Mouse (Mus musculus) brain, embryonic 14.5 days (tissue): ENCODE data around the gene Scn5a. TPM values are rescaled to one million over a fixed set of nuclear protein-coding genes. Genes with fewer than 3 reads are reported as not detected.
A peak's percentile ranks its signal among the peaks of the same experiment; 100 is the strongest.

Experiments
- DNase-seq: peaks from one replicate; pipeline ENCODE4 v3.0.0-alpha.2; 2011; ENCODE audit warnings: low read depth
- CTCF ChIP-seq: fragments of 200-500 bp; IDR thresholded peaks from 2 replicates; pipeline ENCODE4 v1.5.1; 2012; ENCODE audit warnings: inconsistent platforms, mild to moderate bottlenecking, moderate library complexity, borderline replicate concordance; ENCODE audit not compliant: insufficient read depth, insufficient read length; ENCODE audit errors: extremely low read depth
- POLR2A ChIP-seq: fragments of 200-500 bp; IDR thresholded peaks from 2 replicates; pipeline ENCODE4 v1.6.1; 2012; ENCODE audit warnings: mild to moderate bottlenecking, inconsistent platforms, borderline replicate concordance; ENCODE audit not compliant: poor library complexity, insufficient read depth, insufficient read length, severe bottlenecking; ENCODE audit errors: extremely low read depth
- polyA plus RNA-seq: library from polyadenylated mRNA; depleted of rRNA; stranded (reverse); fragments of >200 nt; gene quantifications from 2 replicates; pipeline ENCODE4 v1.2.3, GENCODE M21; 2012

Gene Scn5a
- polyA plus RNA-seq, 1 experiment, result 0.97 TPM

- TF ChIP-seq CTCF (no peak), POLR2A (no peak)
- no peak for DNase-seq
Measured at GRCm38 (mm10) chr9:119473608-119474164, 105.1 kb downstream of the Scn5a start.

- no peak for TF ChIP-seq POLR2A
- TF ChIP-seq CTCF, result no peak
- no peak for DNase-seq
Measured at GRCm38 (mm10) chr9:119473011-119473410, 105.8 kb downstream of the Scn5a start.

GRCm38 (mm10) chr9:119472412-119472918 is 106.4 kb downstream of the Scn5a start:
- TF ChIP-seq POLR2A, result no peak
- no peak for TF ChIP-seq CTCF
- no peak for DNase-seq

GRCm38 (mm10) chr9:119469691-119470353 is 109.0 kb downstream of the Scn5a start:
- TF ChIP-seq POLR2A, result no peak
- no peak for TF ChIP-seq CTCF
- DNase-seq, result no peak

- peak; percentile 59 for DNase-seq
- peak; percentile 47; the same call in 1 of the 2 replicates for TF ChIP-seq CTCF
- TF ChIP-seq POLR2A, result no peak
Measured at GRCm38 (mm10) chr9:119465595-119465994, 113.2 kb downstream of the Scn5a start.

- DNase-seq, result no peak
- no peak for TF ChIP-seq CTCF
- TF ChIP-seq POLR2A, result no peak
Measured at GRCm38 (mm10) chr9:119465056-119465455, 113.8 kb downstream of the Scn5a start.

GRCm38 (mm10) chr9:119460410-119460809 is 118.4 kb downstream of the Scn5a start:
- TF ChIP-seq CTCF (peak; percentile 96), POLR2A (no peak)
- DNase-seq, result peak; percentile 80

DNA sequence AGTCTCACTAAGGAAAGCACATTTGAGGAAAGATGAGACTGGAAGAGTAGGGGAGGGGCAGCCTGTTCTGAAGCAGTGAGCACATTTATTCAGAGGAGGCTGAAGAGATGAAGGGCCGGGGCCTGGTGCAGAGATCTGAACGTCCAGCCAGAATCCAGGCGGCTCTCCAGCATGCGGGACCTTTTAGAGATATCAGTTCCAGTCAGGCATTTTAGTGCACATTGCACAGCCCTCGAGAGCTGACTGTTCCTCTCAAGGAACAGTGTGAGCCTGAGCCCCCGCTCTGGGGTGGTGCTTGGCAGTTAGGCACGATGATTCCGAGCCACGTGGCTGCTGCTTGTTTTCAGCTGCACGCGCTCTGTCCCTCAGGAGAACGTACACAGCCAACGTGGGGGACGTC is 121.7 kb downstream of the Scn5a start:
- TF ChIP-seq CTCF (no peak), POLR2A (no peak)
- no peak for DNase-seq

DNA sequence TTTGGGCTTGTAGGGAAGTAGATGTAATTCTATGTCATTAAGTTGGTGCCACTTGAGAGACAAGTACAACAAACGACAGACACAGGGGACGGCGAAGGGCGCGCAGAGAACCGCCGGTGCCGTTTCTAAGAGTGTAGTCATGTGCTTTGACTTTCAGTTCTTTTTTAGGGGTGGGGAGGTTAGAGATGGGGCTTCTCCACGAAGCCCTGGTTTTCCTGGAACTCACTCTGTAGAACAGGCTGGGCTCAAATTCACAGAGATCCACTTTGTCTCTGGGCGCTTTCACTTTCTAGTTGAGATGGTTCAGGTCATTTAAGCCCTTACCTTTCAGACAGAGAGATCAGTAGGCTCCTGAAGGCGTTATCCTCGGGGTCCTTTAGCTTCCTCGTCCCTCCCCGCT is 122.8 kb downstream of the Scn5a start:
- no peak for TF ChIP-seq POLR2A
- TF ChIP-seq CTCF, result no peak
- DNase-seq, result no peak

DNA sequence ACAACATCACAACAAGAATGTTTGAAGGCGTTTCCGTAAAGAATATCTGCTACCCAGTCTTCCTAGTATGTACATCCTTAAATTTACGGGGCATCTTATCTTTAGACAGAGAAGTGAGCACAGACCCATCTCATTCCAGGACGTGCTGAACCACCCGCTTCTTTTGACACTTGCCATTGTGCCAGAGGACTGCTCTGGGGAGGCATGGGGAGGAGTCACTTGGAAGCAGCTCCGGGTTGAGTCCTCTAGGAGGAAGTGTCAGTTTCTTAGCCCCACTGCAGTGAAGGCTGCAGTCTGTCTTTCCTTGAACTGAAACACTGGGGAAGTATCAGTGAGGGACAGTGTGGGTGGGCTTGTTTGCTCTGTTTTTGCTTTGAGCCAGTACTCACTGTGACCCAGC is 133.1 kb downstream of the Scn5a start:
- DNase-seq, result no peak
- TF ChIP-seq POLR2A (no peak), CTCF (no peak)

DNA sequence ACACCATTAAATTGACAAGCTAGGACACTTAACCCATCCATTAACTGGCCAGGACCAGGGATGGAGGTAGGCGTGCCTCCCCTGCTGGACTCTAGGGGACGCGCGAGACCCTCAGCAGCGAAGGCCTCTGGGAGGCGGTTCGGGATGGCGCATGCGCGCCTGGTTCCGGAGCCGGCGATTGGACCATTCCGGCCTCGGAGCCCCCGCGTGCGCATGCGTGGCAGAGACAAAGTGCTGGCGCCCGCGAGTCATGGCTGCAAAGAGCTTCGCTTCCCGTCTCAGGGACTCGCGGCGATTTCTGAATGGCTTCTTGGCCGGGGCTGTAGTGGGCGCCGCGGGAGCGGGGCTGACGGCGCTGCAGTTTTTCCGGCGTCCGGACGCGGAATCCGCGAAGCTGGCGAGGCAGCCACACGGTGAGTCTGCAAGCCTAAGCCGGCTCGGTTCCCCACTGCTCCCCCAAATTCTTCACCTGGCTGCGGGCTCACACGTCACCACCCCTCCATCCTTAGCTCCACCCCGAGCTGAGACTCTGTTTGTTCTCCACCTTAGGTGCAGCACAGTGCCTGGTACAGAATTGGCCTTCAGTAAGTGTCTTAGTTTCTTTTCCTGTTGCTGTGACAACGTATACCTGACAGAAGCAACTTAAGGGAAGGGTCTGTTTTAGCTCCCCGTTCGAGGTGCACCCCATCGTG is 133.9 kb downstream of the Scn5a start, which contains the start of gene Exog:
Gene Exog, plus strand, starts transcription at position 206 of the 692 bp plus-strand sequence.
- peak; percentile 61; the same call in 1 of the 2 replicates for TF ChIP-seq POLR2A
- TF ChIP-seq CTCF, result peak; percentile 90
- DNase-seq, result peak; percentile 98
